Mouse (Mus musculus) liver, embryonic 14.5 days (tissue): ENCODE data around the gene Cisd3.

ENCODE experiments used
- CTCF ChIP-seq: IDR thresholded peaks from 2 replicates; pipeline ENCODE4 v1.5.1; 2016; ENCODE audit warnings: antibody characterized with exemption, low read depth, control low read depth
- EP300 ChIP-seq: IDR thresholded peaks from 2 replicates; pipeline ENCODE4 v1.6.1; 2016; ENCODE audit warnings: antibody characterized with exemption, low read depth

GRCm38 (mm10) chr11:97714784-97715760 is 29.4 kb downstream of the Cisd3 start:
- no peak for TF ChIP-seq CTCF
- TF ChIP-seq EP300: no peak
